Comparison of ENCODE assay signal across 7 mouse cellular contexts in genomic region chr4:141664011-141664745, GRCm38 (mm10). TPM values are rescaled to one million over a fixed set of nuclear protein-coding genes. Genes with fewer than 3 reads are reported as not detected.
DNase-seq lines count a peak whose midpoint lies in the region.

No protein-coding gene starts in this region.

- H3K4me3 ChIP-seq in midbrain, embryonic 10.5 days: peak overlapping the region; percentile 86

- H3K9me3 ChIP-seq in midbrain, embryonic 10.5 days (replicated peaks): no peaks in the 10 kb centered on the region

- H3K27me3 ChIP-seq in midbrain, embryonic 10.5 days (ENCODE audit: low read depth, poor library complexity, severe bottlenecking): no peaks in the 10 kb centered on the region

- 3% methylated on average over 60 of the region's 60 CpGs for WGBS in midbrain, embryonic 10.5 days

- DNase-seq in adipocyte (ENCODE audit: low spot score): peak; percentile 53
- DNase-seq in cerebellum, postnatal 36 days: peak; percentile 72 to 82
- peak; percentile 81 for DNase-seq in gastrocnemius, postnatal 10 days
- DNase-seq in induced T-regulatory cell, adult 2 months (ENCODE audit: low read depth): peak; percentile 81
- DNase-seq in left cerebral cortex, postnatal 4 days: peak; percentile 70
- peak; percentile 69 for DNase-seq in midbrain, embryonic 10.5 days (ENCODE audit: low spot score)
- peak; percentile 69 for DNase-seq in right cerebral cortex, postnatal 4 days

- peaks cover 22% of the 10 kb centered on the region for H3K36me3 ChIP-seq in midbrain, embryonic 10.5 days

- H3K27ac ChIP-seq in midbrain, embryonic 10.5 days (replicated peaks): peak overlapping the region; percentile 91

- peaks cover 22% of the 10 kb centered on the region for H3K4me1 ChIP-seq in midbrain, embryonic 10.5 days

- intact Hi-C loops in left cerebral cortex, postnatal 4 days (cut with DNase I): no loop called here

RNA-seq across cellular contexts. Expression of gene Plekhm2, which starts 0.5 kb away (rescaled TPM):
- 10 to 100 TPM; 26.8 to 29.3 TPM for total RNA-seq in gastrocnemius, postnatal 10 days (2021)
- 10 to 100 TPM; 44.1 to 51.1 TPM for total RNA-seq in left cerebral cortex, postnatal 4 days (2021)
- polyA plus RNA-seq in midbrain, embryonic 10.5 days (2016; fragmentation: Nextera tagmentation; extraction: Ambion mirVana): 2.9 and 4.2 TPM in 2 replicates

RNA-seq across cellular contexts. Expression of gene Rsc1a1, which starts 21.2 kb away (rescaled TPM):
- 1 to 10 TPM; 2.8 to 5.5 TPM for total RNA-seq in gastrocnemius, postnatal 10 days (2021)
- 1 to 10 TPM in 1 of 2 experiments, under 1 TPM in 1; 0.42 to 2.2 TPM for total RNA-seq in left cerebral cortex, postnatal 4 days (2021)
- 2.2 and 2.4 TPM in 2 replicates for polyA plus RNA-seq in midbrain, embryonic 10.5 days (2016; fragmentation: Nextera tagmentation; extraction: Ambion mirVana)

RNA-seq across cellular contexts. Expression of gene Slc25a34, which starts 40.6 kb away (rescaled TPM):
- 10 to 100 TPM; 10.5 to 12.8 TPM for total RNA-seq in gastrocnemius, postnatal 10 days (2021)
- 1 to 10 TPM; 1.1 to 1.7 TPM for total RNA-seq in left cerebral cortex, postnatal 4 days (2021)
- polyA plus RNA-seq in midbrain, embryonic 10.5 days (2016; fragmentation: Nextera tagmentation; extraction: Ambion mirVana): 0.05 TPM in 1 of 2 replicates, not detected in the other

RNA-seq across cellular contexts. Expression of gene Tmem82, which starts 45.7 kb away (rescaled TPM):
- 1 to 10 TPM; 1.7 to 2.2 TPM for total RNA-seq in gastrocnemius, postnatal 10 days (2021)
- under 1 TPM; 0.38 to 0.46 TPM for total RNA-seq in left cerebral cortex, postnatal 4 days (2021)
- polyA plus RNA-seq in midbrain, embryonic 10.5 days (2016; fragmentation: Nextera tagmentation; extraction: Ambion mirVana): 0.98 and 1.3 TPM in 2 replicates

RNA-seq across cellular contexts. Expression of gene Fblim1, which starts 58.3 kb away (rescaled TPM):
- 1 to 10 TPM; 3.8 to 6.6 TPM for total RNA-seq in gastrocnemius, postnatal 10 days (2021)
- total RNA-seq in left cerebral cortex, postnatal 4 days (2021): 10 to 100 TPM; 19.8 to 23.8 TPM
- 24.5 and 27.5 TPM in 2 replicates for polyA plus RNA-seq in midbrain, embryonic 10.5 days (2016; fragmentation: Nextera tagmentation; extraction: Ambion mirVana)

Comparison
In these comparisons a context has a peak if more than half of its experiments do, and no peak if none do; other contexts are left out.
1. Peak in every context shown above with its lines: DNase-seq, H3K4me3 ChIP-seq and H3K27ac ChIP-seq.
2. RNA of gene Slc25a34, which starts 40.6 kb away (total RNA-seq): 10.5 to 12.8 TPM in gastrocnemius, postnatal 10 days; 1.1 to 1.7 TPM in left cerebral cortex, postnatal 4 days; every median in the first group is over 4 times any median in the second.